Mouse (Mus musculus) heart, embryonic 11.5 days (tissue): ENCODE measurements around the gene Prkd1. TPM values are rescaled to one million over a fixed set of nuclear protein-coding genes. Genes with fewer than 3 reads are reported as not detected.

Experiments used
- ATAC-seq: fragments of 200-750 bp; cut with Nextera tagmentation; replicated peaks from 2 replicates; pipeline ENCODE4 v1.8.0; 2017; ENCODE audit warnings: moderate library complexity; ENCODE audit not compliant: insufficient number of reproducible peaks, low FRiP score, low TSS enrichment
- H3K27ac ChIP-seq: fragments of 300-500 bp; sonication (generic); 2 replicates; pipeline ENCODE4 v1.5.1; 2014; ENCODE audit warnings: mild to moderate bottlenecking, low read depth, low read length
- H3K27me3 ChIP-seq: fragments of 300-500 bp; sonication (generic); 2 replicates; pipeline ENCODE4 v1.6.1; 2014; ENCODE audit warnings: mild to moderate bottlenecking, low read length, mixed read lengths; ENCODE audit not compliant: control insufficient read depth, insufficient read depth
- H3K36me3 ChIP-seq: fragments of 300-500 bp; sonication (generic); 2 replicates; pipeline ENCODE4 v1.6.1; 2014; ENCODE audit warnings: mild to moderate bottlenecking, low read length, moderate library complexity, mixed read lengths; ENCODE audit not compliant: control insufficient read depth, insufficient read depth
- H3K4me1 ChIP-seq: fragments of 300-500 bp; sonication (generic); 2 replicates; pipeline ENCODE4 v1.6.1; 2014; ENCODE audit warnings: low read length; ENCODE audit not compliant: control insufficient read depth, insufficient read depth
- H3K4me2 ChIP-seq: fragments of 300-500 bp; sonication (generic); 2 replicates; pipeline ENCODE4 v1.6.1; 2014; ENCODE audit warnings: mild to moderate bottlenecking, moderate library complexity
- H3K4me3 ChIP-seq: fragments of 300-500 bp; sonication (generic); 2 replicates; pipeline ENCODE4 v1.5.1; 2014; ENCODE audit warnings: low read depth, low read length
- H3K9ac ChIP-seq: fragments of 300-500 bp; sonication (generic); 2 replicates; pipeline ENCODE4 v1.6.1; 2014; ENCODE audit warnings: mild to moderate bottlenecking, low read depth, low read length, moderate library complexity
- H3K9me3 ChIP-seq: fragments of 300-500 bp; sonication (generic); replicated peaks from 2 replicates; pipeline ENCODE4 v1.6.1; 2016; ENCODE audit warnings: low read length; ENCODE audit not compliant: control insufficient read depth
- WGBS: fragments of 180-500 bp; shearing (Covaris S2); extraction: QIAGEN DNeasy Blood & Tissue Kit; methylation state at CpG from one replicate; pipeline ENCODE4 v1.1.7; 2014; ENCODE audit not compliant: insufficient replicate concordance; 5-methylcytosine and 5-hydroxymethylcytosine counted together
- polyA plus RNA-seq: library from polyadenylated mRNA; unstranded; fragments of >200 nt; fragmentation: Nextera tagmentation; extraction: Ambion mirVana; gene quantifications from 2 replicates; pipeline ENCODE4 v1.2.1, GENCODE M21; 2014

Gene Prkd1
- polyA plus RNA-seq, 1 experiment from 2014 or later = 4.9 TPM

DNA sequence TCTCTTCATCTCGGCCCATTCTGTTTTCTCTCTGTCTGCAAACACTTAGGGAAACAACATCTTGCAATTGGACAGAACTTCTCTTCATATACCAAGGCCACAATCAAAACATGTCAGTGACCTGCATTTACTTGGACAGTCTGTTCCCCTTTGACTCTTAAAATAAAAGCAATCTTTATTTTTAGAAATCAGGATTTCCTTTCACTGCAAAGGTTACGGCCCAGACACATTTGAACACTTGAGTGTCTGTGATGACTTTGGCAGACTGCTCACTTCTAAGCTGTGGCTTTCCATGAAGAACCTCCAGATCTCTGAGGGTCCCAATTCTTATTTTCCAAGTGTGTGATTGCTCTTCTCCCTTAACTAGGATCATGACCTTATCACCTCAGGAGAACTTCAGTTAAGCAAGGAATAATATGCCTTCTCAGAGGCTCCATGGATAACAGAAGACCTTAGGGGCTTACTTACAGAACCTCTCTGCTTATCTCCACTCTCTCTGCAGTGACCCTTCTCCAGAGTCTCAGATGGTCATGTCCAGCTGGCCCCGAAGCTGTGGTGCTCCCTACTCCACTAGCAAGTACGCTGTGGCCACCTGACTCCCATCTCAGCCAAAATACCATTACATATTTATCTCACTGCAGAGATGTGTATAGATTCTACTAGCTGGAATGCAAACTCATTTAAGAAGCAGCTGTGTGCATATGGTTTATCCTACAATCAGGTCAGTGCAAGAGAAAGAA, 137.2 kb downstream of the Prkd1 start:
- no peak overlapping the region for H3K9ac ChIP-seq
- WGBS = 34% methylated on average over 4 of the region's 4 CpGs
- H3K4me2 ChIP-seq = no peak overlapping the region
- H3K36me3 ChIP-seq = no peaks in the 10 kb centered on the region
- H3K4me3 ChIP-seq = no peak overlapping the region
- no peaks in the 10 kb centered on the region for H3K9me3 ChIP-seq
- H3K27ac ChIP-seq = no peak overlapping the region
- no peaks in the 10 kb centered on the region for H3K27me3 ChIP-seq
- peaks cover 2% of the 10 kb centered on the region; the same call in 1 of the 2 replicates for H3K4me1 ChIP-seq
- ATAC-seq = no peak

DNA sequence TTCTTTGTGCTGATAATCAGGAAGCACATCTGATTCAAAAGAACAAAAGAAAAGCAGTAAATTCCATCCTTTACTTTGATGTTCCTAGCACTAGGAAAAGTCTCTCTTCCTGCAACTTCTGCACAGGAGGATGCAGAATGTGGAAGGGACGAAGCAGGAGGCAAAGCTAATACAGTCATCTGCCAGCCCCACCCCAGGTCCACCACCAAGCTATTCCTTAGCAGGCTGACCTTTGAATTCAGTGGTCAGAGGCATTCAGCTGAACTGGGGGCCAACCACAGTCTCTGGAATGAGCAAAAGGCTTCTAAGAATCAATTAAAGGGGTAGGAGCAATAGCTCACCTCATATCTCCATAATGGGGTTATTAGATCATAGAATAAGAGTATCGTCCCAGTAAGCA, 140.1 kb downstream of the Prkd1 start:
- Histone ChIP-seq H3K4me1 (peaks cover 2% of the 10 kb centered on the region; the same call in 1 of the 2 replicates), H3K4me2 (no peak overlapping the region), H3K9ac (no peak overlapping the region), H3K9me3 (no peaks in the 10 kb centered on the region), H3K27me3 (no peaks in the 10 kb centered on the region), H3K27ac (no peak overlapping the region), H3K36me3 (no peaks in the 10 kb centered on the region), H3K4me3 (no peak overlapping the region)
- 82% methylated on average over 2 of the region's 2 CpGs for WGBS
- no peak for ATAC-seq

DNA sequence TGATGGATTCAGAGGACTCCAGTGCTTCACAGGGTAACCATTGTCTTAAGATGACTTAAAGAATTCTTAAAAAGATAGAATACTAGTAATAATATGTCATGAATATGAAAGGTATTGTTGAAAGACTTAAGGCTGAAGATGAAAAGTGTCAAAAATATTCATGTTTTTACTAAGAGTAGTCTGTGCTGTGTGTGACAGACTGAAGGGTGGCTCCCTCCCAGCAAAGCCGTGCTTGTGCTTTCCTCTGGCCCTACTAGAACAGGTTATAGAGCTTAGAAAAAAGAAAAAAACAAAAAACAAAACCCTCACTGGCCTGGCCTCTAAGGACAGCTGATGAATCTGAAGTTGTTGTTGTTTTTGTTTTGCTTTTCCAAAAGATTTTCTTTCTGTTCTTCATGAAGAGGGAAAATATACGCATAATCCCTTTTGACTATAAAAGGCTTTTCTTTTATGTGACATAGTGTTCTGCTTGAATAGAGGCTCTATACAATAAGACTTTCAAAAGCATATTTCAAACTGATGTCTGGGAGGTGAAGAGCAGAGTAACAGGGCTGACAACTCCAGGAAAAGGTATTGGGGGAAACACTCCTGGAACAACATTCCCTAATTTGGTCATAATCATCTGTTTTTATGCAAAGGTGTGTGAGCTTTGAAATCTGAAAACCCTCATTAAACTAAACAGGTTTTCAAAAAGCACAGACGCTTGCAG, 148.9 kb downstream of the Prkd1 start:
- H3K9ac ChIP-seq = no peak overlapping the region
- H3K36me3 ChIP-seq = no peaks in the 10 kb centered on the region
- no peaks in the 10 kb centered on the region for H3K9me3 ChIP-seq
- no peaks in the 10 kb centered on the region for H3K27me3 ChIP-seq
- no peak overlapping the region for H3K27ac ChIP-seq
- no peak overlapping the region for H3K4me2 ChIP-seq
- ATAC-seq = no peak
- 83% methylated on average over 3 of the region's 3 CpGs for WGBS
- no peak overlapping the region for H3K4me3 ChIP-seq
- H3K4me1 ChIP-seq = no peaks in the 10 kb centered on the region

DNA sequence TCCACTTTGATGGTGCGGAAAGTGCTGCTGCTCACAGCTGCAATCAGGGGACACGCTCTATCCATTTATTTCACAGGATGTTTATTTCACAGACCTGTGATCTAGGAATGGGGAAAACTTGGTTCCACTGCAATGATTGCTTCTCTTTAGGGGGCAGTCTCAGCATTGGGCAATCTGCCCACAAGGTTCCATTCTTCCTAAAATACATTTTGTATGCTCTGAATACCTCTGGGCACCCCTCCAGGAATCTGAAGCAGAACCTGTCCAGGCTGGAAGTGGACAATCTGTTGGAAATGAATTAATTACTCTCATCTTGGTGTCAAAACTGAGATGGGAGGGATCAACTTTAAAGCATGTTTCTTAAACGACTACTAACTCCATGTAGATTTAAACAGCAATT, 152.9 kb downstream of the Prkd1 start:
- Histone ChIP-seq H3K9me3 (no peaks in the 10 kb centered on the region), H3K36me3 (no peaks in the 10 kb centered on the region), H3K27ac (no peak overlapping the region), H3K9ac (no peak overlapping the region), H3K4me2 (no peak overlapping the region), H3K4me1 (no peaks in the 10 kb centered on the region), H3K27me3 (no peaks in the 10 kb centered on the region), H3K4me3 (no peak overlapping the region)
- WGBS = 79% methylated on average over 3 of the region's 3 CpGs
- no peak for ATAC-seq

DNA sequence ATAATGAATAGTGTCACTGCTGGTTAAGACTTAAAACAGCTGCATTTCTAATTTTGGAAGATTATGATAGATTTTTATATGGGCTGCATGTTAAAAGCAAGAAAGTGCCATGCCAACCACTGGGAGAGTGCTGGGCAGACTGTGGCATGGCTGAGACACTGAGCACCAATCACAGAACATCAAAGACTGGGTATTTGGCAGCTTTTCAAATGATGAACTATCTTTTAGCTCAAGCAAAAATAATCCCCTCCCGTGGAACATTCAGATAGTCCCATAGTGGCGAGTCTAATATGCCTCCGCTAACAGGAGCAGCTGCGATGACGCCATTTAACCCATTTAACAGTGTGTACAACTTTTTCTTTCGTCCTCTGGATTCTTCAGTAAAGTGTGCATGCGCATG, 169.1 kb downstream of the Prkd1 start:
- H3K4me3 ChIP-seq = no peak overlapping the region
- ATAC-seq = no peak
- no peak overlapping the region for H3K9ac ChIP-seq
- H3K9me3 ChIP-seq = no peaks in the 10 kb centered on the region
- no peak overlapping the region for H3K27ac ChIP-seq
- WGBS = 81% methylated on average over 7 of the region's 7 CpGs
- H3K27me3 ChIP-seq = no peaks in the 10 kb centered on the region
- H3K4me1 ChIP-seq = 0 out of 2 replicates have a peak, but pooled peaks cover 4% of the 10 kb centered on the region
- H3K36me3 ChIP-seq = no peaks in the 10 kb centered on the region
- H3K4me2 ChIP-seq = no peak overlapping the region

DNA sequence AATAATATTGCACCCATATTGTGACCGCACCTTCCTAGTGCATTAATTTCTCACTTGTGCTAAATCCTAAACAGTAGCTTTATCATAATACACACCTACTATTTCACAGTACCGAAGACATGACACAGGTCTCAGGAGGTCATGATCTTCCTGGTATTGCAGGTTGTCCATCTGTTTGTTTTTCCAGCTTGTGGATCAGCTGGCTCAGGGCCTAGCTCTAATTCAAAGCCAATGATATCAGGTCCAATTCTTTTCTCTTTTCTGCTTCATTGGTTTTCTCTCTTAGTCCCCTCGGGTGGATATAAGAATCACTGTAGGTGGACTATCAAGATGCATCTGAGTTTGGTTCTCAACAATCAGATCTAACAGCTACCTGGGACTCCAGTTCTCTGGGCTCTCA, 191.7 kb downstream of the Prkd1 start:
- no peaks in the 10 kb centered on the region for H3K4me1 ChIP-seq
- H3K4me2 ChIP-seq = no peak overlapping the region
- 84% methylated on average over 3 of the region's 3 CpGs for WGBS
- no peaks in the 10 kb centered on the region for H3K36me3 ChIP-seq
- H3K27me3 ChIP-seq = no peaks in the 10 kb centered on the region
- no peak overlapping the region for H3K9ac ChIP-seq
- ATAC-seq = no peak
- H3K27ac ChIP-seq = no peak overlapping the region
- H3K4me3 ChIP-seq = no peak overlapping the region
- no peaks in the 10 kb centered on the region for H3K9me3 ChIP-seq

DNA sequence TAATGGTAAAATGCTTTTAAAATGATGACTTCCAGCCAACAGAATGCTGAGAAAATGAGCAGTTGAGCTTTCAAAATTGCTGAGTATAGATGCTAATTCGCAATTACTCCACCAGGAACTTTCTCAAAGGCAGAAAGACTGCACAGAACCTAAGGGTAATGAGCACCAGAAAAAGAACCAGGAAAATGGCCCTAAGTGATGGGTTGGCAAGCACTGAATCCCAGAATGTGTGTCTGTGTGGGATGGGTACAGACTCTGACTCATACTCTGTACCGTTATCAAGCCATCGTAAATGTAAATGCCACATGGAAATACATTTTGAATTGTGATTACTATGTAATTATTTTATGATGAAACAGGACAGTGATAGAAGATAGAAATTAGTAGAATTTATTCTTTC, 197.1 kb downstream of the Prkd1 start:
- H3K27me3 ChIP-seq = no peaks in the 10 kb centered on the region
- H3K4me1 ChIP-seq = no peaks in the 10 kb centered on the region
- no peak overlapping the region for H3K4me2 ChIP-seq
- no peak overlapping the region for H3K9ac ChIP-seq
- H3K36me3 ChIP-seq = no peaks in the 10 kb centered on the region
- no peaks in the 10 kb centered on the region for H3K9me3 ChIP-seq
- H3K27ac ChIP-seq = no peak overlapping the region
- WGBS = 90% methylated on average over 3 of the region's 3 CpGs
- H3K4me3 ChIP-seq = no peak overlapping the region
- no peak for ATAC-seq

DNA sequence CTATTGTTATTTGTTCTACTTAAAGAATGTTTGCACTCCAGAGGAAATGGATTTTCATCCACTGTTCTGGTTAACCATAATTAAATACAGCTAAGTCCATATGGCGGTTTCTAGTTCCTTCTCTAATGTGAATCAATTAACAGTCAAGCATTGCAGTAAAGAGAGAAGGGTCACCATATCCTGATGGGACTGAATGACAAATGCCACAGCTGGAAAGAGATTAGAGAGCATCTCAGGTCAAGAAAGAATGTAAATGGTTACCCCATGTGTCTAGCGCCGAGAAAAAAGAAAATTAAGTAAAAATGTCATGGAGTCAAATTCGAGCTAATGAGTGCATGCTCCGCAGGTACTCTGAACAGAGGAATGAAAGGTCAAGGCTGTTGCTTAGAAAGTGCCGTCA, 212.2 kb downstream of the Prkd1 start:
- ATAC-seq = no peak
- no peak overlapping the region for H3K9ac ChIP-seq
- no peak overlapping the region for H3K27ac ChIP-seq
- H3K27me3 ChIP-seq = no peaks in the 10 kb centered on the region
- no peak overlapping the region for H3K4me3 ChIP-seq
- H3K36me3 ChIP-seq = no peaks in the 10 kb centered on the region
- H3K4me1 ChIP-seq = no peaks in the 10 kb centered on the region
- H3K4me2 ChIP-seq = no peak overlapping the region
- no peaks in the 10 kb centered on the region for H3K9me3 ChIP-seq
- WGBS = 86% methylated on average over 6 of the region's 6 CpGs
